Mouse (Mus musculus) left cerebral cortex, postnatal 4 days (tissue): ENCODE data around the gene Pcsk5. TPM values are rescaled to one million over a fixed set of nuclear protein-coding genes. Genes with fewer than 3 reads are reported as not detected.

Experiments used
- DNase-seq: peaks from one replicate; pipeline ENCODE4 v3.0.0-alpha.2; 2022
- intact Hi-C: fragments of 180-260 bp; cut with DNase I; formaldehyde crosslinking; loops from one replicate; pipeline ENCODE4 v1.15.1; 2025
- total RNA-seq, 2 experiments: library from RNA; stranded (reverse); gene quantifications; 2 replicates each; pipeline ENCODE4 v1.2.3; 2021

Pcsk5 gene
- total RNA-seq, 2 experiments from 2014 or later: 16.9 to 17.4 TPM

- no peak for DNase-seq
- intact Hi-C loops: no loop called here
These were observed 89.1 kb downstream of the Pcsk5 start for GRCm38 (mm10) chr19:17748331-17748730.

GRCm38 (mm10) chr19:17745380-17745779, 92.1 kb downstream of the Pcsk5 start:
- DNase-seq: no peak
- intact Hi-C loops: no loop called here

DNA sequence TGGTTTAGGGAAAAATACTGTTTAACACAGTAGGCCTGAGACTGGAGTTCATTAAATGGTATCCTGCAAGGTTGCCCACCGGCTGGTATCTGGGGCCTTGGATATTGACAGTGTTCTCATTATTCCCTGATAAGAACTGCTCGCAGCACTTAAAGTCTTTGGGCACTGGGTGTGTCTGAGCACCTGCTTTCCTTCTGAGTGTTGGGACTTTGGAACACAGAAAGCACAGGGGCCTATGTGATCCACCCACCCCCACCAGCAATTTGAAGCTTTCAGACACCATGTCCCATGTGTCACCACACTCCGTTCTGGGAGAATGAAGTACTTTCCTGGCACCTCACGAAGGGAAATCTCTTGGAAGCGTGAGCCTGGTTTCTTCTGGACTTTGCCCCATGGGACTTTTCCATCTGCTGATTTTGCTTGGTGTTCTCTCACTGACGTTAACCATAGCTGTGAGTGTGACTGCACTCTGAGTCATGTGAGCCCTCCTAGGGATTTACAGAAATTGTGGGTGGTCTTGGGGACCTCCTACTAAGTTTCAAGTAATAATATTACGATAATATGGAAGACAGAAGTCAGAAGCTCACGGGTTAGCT, 92.9 kb downstream of the Pcsk5 start:
- intact Hi-C loops: no loop called here
- no peak for DNase-seq

DNA sequence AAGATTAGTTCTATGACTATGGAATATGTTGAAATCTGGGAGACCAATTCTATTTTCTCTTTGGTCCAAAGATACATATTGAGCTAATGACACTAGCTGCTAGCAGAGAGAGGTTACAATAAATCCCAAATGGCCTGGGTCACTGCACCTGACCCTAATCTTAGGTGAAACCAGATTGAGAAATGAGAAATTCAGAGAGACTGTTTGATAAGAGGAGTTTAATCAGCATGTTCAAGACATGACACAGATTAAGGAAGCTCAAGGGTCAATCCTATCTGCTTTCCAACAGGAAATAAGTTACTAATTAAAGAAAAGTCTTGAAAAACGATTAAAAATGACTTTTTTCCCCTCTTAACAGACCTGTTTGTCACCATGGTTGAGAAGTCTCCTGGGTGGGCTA, 96.0 kb downstream of the Pcsk5 start:
- no peak for DNase-seq
- intact Hi-C loops: no loop called here

DNA sequence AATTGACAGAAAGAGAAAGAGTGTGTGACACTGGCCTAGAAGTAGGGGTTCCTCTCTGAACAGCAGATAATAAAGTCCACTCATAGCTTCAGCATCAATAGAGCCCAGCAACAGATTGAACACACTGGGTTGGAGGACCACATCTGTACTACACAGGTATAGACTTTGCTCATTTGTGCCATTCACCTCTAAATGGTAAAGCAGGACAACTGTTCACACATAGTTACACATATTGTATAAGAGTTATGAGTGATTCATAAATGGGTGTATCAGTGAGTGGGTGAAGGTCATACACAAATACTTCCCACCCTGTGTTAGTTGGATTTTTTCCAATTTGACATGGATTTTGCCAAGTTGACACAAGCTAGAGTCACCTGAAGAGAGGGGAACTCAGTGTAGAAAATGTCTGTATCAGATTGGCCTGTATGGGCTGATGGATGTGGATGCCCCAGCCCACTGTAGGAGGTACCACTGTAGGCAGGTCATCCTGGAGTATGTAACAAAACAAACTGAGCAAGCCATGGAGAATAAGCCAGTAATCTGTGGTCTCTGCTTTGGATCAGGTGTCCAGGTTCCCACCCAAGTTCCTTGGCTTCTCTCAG, 104.7 kb downstream of the Pcsk5 start:
- intact Hi-C loops: no loop called here
- no peak for DNase-seq

- intact Hi-C loops: no loop called here
- no peak for DNase-seq
These were observed 120.4 kb downstream of the Pcsk5 start for GRCm38 (mm10) chr19:17717066-17717465.

DNA sequence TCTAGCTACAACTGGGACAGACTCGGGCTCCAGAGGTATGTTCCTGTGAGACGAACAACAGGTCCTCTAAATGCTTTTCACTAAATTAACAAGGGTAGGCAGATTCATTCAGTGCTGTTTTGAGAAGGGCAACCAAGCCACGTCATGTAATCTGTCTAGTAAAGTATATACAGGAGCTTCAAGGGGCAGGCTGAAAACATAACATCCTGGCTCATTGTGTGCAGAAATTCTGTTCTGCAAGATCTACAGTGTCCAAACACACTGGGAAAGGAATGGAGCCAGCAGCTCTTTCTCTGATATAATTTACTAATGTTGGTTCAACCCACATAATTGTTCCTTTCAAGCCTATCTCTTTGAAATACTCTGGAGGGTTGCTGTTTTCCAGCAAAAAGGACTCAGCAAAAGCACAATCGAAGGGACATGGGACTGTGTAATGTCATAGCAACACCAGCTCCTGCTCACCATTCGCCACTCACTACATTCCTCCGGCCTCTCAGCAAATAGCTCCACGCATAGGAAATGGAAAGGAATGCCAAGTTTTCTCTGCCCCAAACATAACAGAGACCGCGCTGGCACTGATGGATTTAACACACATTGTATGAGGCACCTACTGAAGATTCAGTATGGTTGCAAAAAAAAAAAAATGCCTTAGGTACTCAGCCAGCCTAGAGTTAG, 122.0 kb downstream of the Pcsk5 start:
- peak; percentile 9 for DNase-seq
- intact Hi-C loops: no loop called here

GRCm38 (mm10) chr19:17691626-17692025, 145.8 kb downstream of the Pcsk5 start:
- intact Hi-C loops: no loop called here
- no peak for DNase-seq

DNA sequence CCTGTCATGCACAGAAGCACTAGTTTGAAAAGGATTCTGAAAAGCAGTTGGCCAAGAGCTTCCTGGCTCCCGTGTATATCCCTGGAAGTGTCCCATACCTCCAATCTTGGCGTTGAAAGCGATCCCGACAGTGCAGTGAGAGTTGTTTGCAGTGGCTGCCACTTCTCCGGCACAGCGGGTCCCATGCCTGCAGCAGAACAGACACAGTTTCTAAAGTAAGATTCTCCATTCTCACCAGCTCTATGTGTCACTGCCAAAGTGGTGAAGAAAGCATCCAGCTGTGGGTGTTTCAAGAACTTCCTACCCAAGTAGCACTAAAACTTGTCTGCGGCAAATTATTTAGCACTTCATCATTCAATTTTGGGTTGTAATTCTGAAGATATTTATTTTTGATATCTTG, 159.1 kb downstream of the Pcsk5 start:
- intact Hi-C loops: no loop called here
- DNase-seq: no peak

DNA sequence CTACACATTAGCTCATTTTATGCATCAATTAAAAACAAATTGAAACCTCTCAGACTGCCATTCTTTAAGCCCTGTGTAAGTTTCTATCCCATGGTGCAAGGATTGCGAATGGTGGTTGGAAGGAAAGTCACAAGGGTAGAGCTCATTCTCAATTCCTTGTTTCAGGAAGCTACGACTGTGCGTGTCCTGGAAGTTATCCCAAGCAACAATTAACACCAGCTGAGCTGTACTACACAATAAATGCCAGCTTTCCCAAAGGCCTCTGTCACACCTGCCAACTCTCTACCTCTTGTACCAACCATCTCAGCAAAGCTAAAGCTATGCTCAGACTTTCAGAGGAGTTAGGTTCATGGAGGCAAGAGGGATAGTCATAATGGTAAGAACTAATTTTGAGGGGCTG, 174.8 kb downstream of the Pcsk5 start:
- intact Hi-C loops: no loop called here
- no peak for DNase-seq

- intact Hi-C loops: no loop called here
- peak; percentile 41 for DNase-seq
These were observed 175.2 kb downstream of the Pcsk5 start for GRCm38 (mm10) chr19:17662271-17662670.

GRCm38 (mm10) chr19:17659321-17659720, 178.1 kb downstream of the Pcsk5 start:
- DNase-seq: no peak
- intact Hi-C loops: no loop called here

- peak; percentile 21 for DNase-seq
- intact Hi-C loops: no loop called here
These were observed 186.5 kb downstream of the Pcsk5 start for GRCm38 (mm10) chr19:17650831-17651502.

- no peak for DNase-seq
- intact Hi-C loops: no loop called here
These were observed 187.5 kb downstream of the Pcsk5 start for GRCm38 (mm10) chr19:17649967-17650366.

- intact Hi-C loops: no loop called here
- DNase-seq: peak; percentile 34
These were observed 194.2 kb downstream of the Pcsk5 start for GRCm38 (mm10) chr19:17643128-17643797.

GRCm38 (mm10) chr19:17635984-17636383, 201.4 kb downstream of the Pcsk5 start:
- intact Hi-C loops: no loop called here
- no peak for DNase-seq

DNA sequence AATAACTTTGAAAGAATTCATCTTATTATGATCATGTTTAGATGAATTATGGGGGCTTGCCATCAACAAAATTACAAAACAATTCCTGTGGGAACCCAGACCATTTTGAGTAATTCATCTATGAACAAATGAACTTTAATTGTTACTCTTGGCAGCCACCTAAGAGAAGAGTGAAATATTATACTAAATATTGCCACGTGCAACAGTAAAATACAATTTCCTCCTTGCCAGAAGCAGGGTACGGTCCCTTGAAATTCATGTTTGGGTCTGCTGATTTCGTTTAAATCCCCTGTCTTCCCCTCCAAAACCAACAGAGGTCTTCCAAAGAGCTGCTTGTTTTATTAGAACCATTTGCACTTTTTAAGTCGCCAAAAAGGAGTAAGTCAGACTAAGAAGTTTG, 221.8 kb downstream of the Pcsk5 start:
- intact Hi-C loops: no loop called here
- no peak for DNase-seq

DNA sequence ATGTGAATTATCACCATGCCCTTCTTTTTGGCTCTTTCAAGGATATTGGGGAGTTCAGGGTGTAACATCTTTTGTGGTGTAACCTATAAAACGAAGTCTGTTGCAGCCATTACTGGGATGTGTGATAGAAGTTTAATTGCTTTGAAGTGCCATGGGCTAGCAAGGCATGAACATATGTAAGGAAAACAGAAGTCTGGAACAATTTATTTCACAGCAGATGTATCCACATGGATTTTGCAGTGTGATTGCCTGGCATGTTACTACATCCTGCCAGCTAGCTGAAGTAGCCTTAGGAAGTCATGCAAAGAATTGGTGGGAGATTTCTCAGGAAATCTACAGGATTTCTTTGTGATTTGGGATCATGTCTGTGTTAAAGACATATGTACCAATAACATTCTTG, 230.9 kb downstream of the Pcsk5 start:
- intact Hi-C loops: no loop called here
- DNase-seq: no peak

DNA sequence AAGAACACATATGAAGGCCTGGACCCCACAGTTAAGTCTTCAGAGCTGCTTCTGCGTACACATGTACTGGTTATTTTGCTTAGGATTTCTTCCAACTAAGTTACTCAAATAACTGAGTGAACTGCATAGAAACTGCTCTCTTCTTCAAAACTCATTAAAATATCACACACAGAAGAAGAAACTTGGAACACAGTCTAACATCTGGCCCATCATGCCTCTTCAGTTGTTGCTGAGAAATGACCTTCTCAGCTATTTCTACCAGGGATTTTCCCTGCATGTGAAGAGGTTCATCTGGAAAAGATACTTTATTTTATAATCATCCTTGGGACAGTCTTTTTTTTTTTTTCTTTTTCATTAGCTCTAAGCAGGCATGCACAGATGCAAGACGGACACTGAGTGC, 231.3 kb downstream of the Pcsk5 start:
- intact Hi-C loops: no loop called here
- no peak for DNase-seq

GRCm38 (mm10) chr19:17603322-17603721, 234.1 kb downstream of the Pcsk5 start:
- intact Hi-C loops: no loop called here
- DNase-seq: peak; percentile 70

DNA sequence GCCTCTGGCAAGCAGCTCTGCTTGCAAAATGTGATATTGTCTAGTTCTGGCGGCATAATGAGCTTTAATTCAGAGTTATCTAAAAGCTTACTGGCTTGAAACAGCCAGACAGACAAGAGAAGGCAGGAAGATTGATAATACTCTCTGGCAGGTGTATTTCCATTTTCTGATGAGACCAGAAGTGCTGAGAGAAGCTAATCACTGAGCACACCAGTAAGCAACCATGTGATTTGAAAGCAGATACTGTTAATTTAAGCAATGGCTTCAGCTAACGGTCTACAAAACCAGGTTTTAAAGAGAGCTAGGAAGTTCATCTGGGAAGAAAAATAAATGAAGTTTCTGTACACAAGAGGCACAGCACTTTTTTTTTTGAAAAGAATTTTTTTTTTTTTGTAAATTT, 237.1 kb downstream of the Pcsk5 start:
- intact Hi-C loops: no loop called here
- DNase-seq: no peak
